Mouse (Mus musculus): ENCODE measurements at regions not wholly inside any gene's neighbourhood (a gene's known extent, or its start where the extent isn't known, plus 50 kb on each side); places are given as distances from the start of the nearest gene placed in this dataset.

GRCm38 (mm10) chr8:8174286-8174685 lies 486.8 kb downstream of the Efnb2 start:
- TF ChIP-seq CTCF (IDR thresholded peaks at IDR 0.05; ENCODE audit: low read depth, low read length) (no peak), EP300 (IDR thresholded peaks at IDR 0.05; ENCODE audit: insufficient read depth, low read depth, low read length) (no peak), POLR2A (IDR thresholded peaks at IDR 0.05; ENCODE audit: insufficient read depth, low read length) (no peak)
